Mouse (Mus musculus) myocyte (in vitro differentiated cells): ENCODE results near the gene Shank2.

Experiments
- MAX ChIP-seq: IDR thresholded peaks from one replicate; pipeline ENCODE4 v1.6.1; 2011; ENCODE audit warnings: low read depth, mild to moderate bottlenecking, control low read depth
- MYOG ChIP-seq, 3 experiments: IDR thresholded peaks; one replicate each; pipeline ENCODE4 v1.6.1; 2011; ENCODE audit warnings: control low read depth in 2 of 3, low read depth in 2 of 3, mild to moderate bottlenecking in 2 of 3; ENCODE audit not compliant: insufficient read length in 2 of 3, control insufficient read depth in 1 of 3, insufficient read depth in 1 of 3
- POLR2A ChIP-seq: IDR thresholded peaks from one replicate; pipeline ENCODE4 v1.6.1; 2011; ENCODE audit warnings: low read depth, mild to moderate bottlenecking, control low read depth, moderate library complexity; ENCODE audit not compliant: insufficient read length
- POLR2AphosphoS2 ChIP-seq: IDR thresholded peaks from one replicate; pipeline ENCODE4 v1.6.1; 2011; ENCODE audit warnings: low read depth, control low read depth; ENCODE audit not compliant: insufficient read length
- USF1 ChIP-seq: IDR thresholded peaks from one replicate; pipeline ENCODE4 v1.6.1; 2011; ENCODE audit warnings: low read depth, mild to moderate bottlenecking, control low read depth, moderate library complexity

GRCm38 (mm10) chr7:144072219-144072618, 70.5 kb downstream of the Shank2 start:
- TF ChIP-seq USF1 (no peak), POLR2A (no peak), MYOG (IDR thresholded peaks at IDR 0.05; ENCODE audit: control insufficient read depth in 1 of 3, insufficient read depth in 1 of 3, insufficient read length in 2 of 3, low read depth in 2 of 3) (no peak), POLR2AphosphoS2 (no peak), MAX (no peak)
